Mouse (Mus musculus): ENCODE results near the gene Dst.
A peak's percentile ranks its signal among the peaks of the same experiment; 100 is the strongest.

The Dst gene

GRCm38 (mm10) chr1:33977832-33978231 lies 69.8 kb downstream of the Dst start:
- DNase-seq (ENCODE audit: low read depth, low spot score), result no peak

GRCm38 (mm10) chr1:33980420-33980819 lies 72.4 kb downstream of the Dst start:
- no peak for DNase-seq (ENCODE audit: low read depth, low spot score)

GRCm38 (mm10) chr1:33989643-33990042 lies 81.6 kb downstream of the Dst start:
- DNase-seq (ENCODE audit: low read depth, low spot score), result no peak

- no peak for DNase-seq (ENCODE audit: low read depth, low spot score)
These were observed 83.0 kb downstream of the Dst start for GRCm38 (mm10) chr1:33991067-33991466.

GRCm38 (mm10) chr1:33992810-33993209 lies 84.8 kb downstream of the Dst start:
- DNase-seq (ENCODE audit: low read depth, low spot score), result no peak

- DNase-seq (ENCODE audit: low read depth, low spot score), result no peak
These were observed 86.2 kb downstream of the Dst start for GRCm38 (mm10) chr1:33994201-33994600.

GRCm38 (mm10) chr1:33995386-33995785 lies 87.4 kb downstream of the Dst start:
- no peak for DNase-seq (ENCODE audit: low read depth, low spot score)

- no peak for DNase-seq (ENCODE audit: low read depth, low spot score)
These were observed 88.3 kb downstream of the Dst start for GRCm38 (mm10) chr1:33996105-33996887.

- no peak for DNase-seq (ENCODE audit: low read depth, low spot score)
These were observed 94.3 kb downstream of the Dst start for GRCm38 (mm10) chr1:34002321-34002720.

GRCm38 (mm10) chr1:34002970-34003369 lies 94.9 kb downstream of the Dst start:
- DNase-seq (ENCODE audit: low read depth, low spot score), result no peak

- no peak for DNase-seq (ENCODE audit: low read depth, low spot score)
These were observed 97.3 kb downstream of the Dst start for GRCm38 (mm10) chr1:34005238-34005725.

- peak; percentile 38 for DNase-seq (ENCODE audit: low read depth, low spot score)
These were observed 98.0 kb downstream of the Dst start for GRCm38 (mm10) chr1:34005726-34006638.

- no peak for DNase-seq (ENCODE audit: low read depth, low spot score)
These were observed 98.9 kb downstream of the Dst start for GRCm38 (mm10) chr1:34006828-34007361.

- DNase-seq (ENCODE audit: low read depth, low spot score), result no peak
These were observed 99.4 kb downstream of the Dst start for GRCm38 (mm10) chr1:34007379-34007778.

- DNase-seq (ENCODE audit: low read depth, low spot score), result no peak
These were observed 103.1 kb downstream of the Dst start for GRCm38 (mm10) chr1:34011051-34011677.

- DNase-seq (ENCODE audit: low read depth, low spot score), result no peak
These were observed 103.8 kb downstream of the Dst start for GRCm38 (mm10) chr1:34011821-34012271.

GRCm38 (mm10) chr1:34013490-34013889 lies 105.5 kb downstream of the Dst start:
- no peak for DNase-seq (ENCODE audit: low read depth, low spot score)

GRCm38 (mm10) chr1:34016780-34017179 lies 108.8 kb downstream of the Dst start:
- DNase-seq (ENCODE audit: low read depth, low spot score), result no peak

GRCm38 (mm10) chr1:34017323-34017722 lies 109.3 kb downstream of the Dst start:
- DNase-seq (ENCODE audit: low read depth, low spot score), result no peak

GRCm38 (mm10) chr1:34020599-34020998 lies 112.6 kb downstream of the Dst start:
- DNase-seq (ENCODE audit: low read depth, low spot score), result no peak

GRCm38 (mm10) chr1:34021574-34021973 lies 113.5 kb downstream of the Dst start:
- no peak for DNase-seq (ENCODE audit: low read depth, low spot score)

GRCm38 (mm10) chr1:34023154-34023553 lies 115.1 kb downstream of the Dst start:
- no peak for DNase-seq (ENCODE audit: low read depth, low spot score)
